Mouse (Mus musculus) embryonic fibroblast, embryonic 13.5 days (primary cell): Measurements from ENCODE around the gene Rabgap1l.

Experiments
- CTCF ChIP-seq: IDR thresholded peaks from 2 replicates; pipeline ENCODE4 v1.5.1; 2011; ENCODE audit warnings: mild to moderate bottlenecking, control low read depth, low read length, moderate library complexity, borderline replicate concordance; ENCODE audit not compliant: insufficient read depth
- POLR2A ChIP-seq: IDR thresholded peaks from 2 replicates; pipeline ENCODE4 v1.6.1; 2011; ENCODE audit warnings: low read depth, mild to moderate bottlenecking, control low read depth, low read length, moderate library complexity

DNA sequence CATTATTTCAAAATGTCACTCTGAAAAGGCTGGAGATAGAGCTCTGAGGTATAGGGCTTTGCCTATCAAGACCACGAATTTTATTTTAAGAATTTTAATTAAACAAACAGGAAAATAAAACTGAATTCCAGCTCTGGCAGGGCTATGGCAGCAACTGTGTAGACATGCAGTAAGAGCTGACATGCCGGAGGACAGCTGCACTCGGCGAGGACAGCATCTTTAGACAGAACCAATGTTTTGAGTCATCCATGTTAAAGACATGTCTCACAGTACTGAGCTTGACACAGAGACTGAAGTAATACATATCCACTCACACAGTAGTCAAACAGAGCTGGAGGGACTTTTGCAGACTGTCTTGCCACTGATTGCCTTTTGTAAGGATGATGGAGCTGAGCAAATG is 532.4 kb downstream of the Rabgap1l start:
- TF ChIP-seq POLR2A (no peak), CTCF (no peak)
